Mouse (Mus musculus) cerebellum, adult 9-10 months (tissue): ENCODE data around the gene Apbb2.

Source experiments
- DNase-seq: peaks from one replicate; pipeline ENCODE4 v3.0.0; 2022

Gene Apbb2

DNA sequence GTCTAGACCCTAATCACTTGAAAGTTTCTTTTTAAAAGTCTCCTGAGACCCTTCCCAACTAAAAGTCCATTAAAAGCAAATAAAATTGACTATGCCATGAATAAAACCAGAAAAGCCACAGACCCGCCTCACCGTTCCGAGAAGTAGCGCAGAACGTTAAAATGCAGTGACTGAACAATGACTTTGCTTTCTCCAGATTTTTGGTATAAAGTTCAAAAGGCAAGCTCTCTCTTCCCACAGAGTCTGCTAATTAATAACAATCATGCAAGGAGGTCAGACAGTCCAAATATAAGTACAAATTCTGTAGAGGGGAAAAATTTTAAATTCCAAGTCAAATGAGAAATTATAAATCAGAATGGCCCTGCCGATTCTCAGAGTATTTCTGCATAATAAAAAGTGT lies 103.9 kb downstream of the Apbb2 start:
- DNase-seq: no peak

DNA sequence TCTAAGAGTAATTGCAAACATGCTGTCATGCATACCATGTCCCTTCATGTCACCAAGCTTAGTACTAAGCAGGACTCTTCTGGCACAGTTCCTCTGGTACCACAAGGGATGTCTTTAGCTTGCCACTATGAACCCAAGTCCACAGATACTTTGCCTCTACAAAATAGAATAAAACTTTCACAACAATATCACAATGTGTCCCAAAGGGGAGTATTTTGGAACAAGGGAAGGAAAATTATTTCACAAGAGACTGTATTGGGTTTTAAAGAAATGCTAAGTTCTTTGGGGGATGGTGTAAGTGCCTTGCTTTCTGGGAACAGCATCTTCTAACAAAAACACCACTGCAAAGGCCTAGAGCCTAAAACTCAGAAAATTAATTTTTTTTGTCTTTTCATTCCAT lies 105.2 kb downstream of the Apbb2 start:
- DNase-seq: no peak

DNA sequence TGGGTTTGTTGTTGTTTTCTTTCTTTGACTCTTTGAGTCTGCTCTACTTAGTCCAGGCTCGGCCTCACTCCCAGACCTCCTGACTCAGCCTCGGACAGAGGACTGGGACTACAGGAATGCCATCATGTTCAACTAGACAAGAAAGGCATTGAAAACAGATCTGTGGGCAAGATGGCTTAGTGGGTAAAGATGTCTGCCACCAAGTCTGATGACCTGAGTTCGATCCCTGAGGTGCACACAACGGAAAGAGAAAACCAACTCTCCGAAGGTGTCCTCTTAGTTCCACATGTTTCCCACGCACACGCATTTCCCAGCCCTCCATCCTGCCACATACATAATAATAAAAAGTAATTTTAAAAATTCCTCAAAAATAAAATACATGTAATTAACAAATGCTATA lies 106.1 kb downstream of the Apbb2 start:
- no peak for DNase-seq

DNA sequence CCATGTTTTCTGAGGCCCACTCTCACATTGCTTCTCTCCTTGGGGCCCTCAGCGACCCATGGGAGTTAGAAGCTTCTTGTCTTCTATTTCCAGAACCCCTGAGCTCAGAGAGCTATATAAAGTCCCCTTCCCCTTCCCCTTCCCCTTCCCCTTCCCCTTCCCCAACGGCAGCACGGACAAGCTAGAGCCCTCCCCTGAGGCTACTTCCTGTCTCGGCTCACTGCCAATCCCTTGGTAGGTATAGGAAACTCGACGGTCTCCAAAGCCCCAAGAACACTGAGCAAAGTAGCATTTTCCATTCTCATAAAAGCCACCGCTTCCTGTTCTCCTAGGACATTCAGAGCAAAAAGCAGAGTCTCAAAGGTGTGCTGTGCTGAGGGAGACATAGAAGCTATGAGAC lies 107.9 kb downstream of the Apbb2 start:
- no peak for DNase-seq

DNA sequence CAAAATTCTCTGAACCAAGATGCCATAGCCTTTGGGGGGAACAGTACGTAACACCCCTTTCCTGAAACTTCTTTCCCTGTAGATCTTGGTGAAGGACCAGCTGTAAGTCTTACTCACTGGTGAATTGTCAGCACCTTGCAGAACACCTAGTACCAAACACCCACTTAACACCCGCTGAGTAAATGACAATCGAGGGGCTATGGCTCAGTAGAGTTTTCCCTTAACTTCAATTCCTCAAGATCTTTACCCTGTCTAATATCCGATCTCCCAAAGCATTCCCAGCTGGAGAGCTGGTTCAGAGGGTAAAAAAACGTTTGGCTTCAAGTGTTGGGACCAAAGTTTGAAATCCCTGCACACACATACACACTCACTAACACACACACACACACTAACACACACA lies 109.4 kb downstream of the Apbb2 start:
- DNase-seq: no peak

DNA sequence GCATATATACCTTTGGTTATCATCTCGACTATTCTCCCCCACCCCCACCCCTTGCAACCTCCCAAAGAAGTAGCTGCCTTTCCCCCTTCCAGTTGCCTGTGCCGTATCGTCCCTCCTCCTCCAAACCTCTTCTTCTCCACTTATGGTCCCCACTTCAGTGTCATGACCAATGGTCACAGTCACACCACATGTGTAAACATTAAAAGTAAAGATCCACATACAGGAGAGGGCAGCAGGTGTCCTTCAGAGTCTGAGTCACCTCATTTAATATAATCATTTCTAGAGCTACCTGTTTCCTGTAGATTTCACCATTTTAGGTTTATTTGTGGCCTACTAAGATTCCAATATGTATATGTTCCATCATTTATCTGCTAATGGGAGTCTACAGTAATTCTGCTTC lies 113.0 kb downstream of the Apbb2 start:
- no peak for DNase-seq

DNA sequence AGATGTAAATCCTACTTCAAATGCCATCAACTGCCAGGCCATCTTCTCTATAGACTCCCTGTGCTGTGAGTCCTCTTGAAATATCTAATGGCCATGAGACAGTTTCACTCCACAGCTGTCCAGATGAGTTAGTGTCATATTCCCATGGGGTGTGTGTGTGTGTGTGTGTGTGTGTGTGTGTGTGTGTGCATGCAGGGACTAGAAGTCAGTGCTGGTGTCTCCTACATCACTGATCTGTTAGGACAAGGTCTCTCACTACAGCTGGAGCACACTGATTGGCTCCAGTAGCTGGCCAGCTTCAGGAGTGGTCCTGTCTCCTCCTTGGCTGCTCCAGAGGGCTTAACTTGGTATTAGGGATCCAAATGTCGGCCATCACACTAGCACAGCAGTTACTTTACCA lies 113.5 kb downstream of the Apbb2 start:
- DNase-seq: no peak

DNA sequence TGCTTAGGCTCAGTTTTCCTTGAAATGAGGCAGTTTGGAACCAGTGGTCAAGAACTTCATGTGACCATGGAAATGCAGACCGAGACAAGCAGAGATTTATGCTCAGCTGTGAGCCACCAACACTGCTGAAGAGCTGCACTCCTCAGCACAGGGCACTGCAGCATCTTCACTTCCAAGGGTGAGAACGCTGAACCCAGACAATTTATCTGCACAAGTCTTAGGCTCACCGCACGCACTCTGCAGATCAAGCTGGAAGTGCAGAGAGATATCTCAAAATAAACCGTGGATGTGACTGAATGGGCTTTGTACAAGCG lies 114.2 kb downstream of the Apbb2 start:
- DNase-seq: no peak

DNA sequence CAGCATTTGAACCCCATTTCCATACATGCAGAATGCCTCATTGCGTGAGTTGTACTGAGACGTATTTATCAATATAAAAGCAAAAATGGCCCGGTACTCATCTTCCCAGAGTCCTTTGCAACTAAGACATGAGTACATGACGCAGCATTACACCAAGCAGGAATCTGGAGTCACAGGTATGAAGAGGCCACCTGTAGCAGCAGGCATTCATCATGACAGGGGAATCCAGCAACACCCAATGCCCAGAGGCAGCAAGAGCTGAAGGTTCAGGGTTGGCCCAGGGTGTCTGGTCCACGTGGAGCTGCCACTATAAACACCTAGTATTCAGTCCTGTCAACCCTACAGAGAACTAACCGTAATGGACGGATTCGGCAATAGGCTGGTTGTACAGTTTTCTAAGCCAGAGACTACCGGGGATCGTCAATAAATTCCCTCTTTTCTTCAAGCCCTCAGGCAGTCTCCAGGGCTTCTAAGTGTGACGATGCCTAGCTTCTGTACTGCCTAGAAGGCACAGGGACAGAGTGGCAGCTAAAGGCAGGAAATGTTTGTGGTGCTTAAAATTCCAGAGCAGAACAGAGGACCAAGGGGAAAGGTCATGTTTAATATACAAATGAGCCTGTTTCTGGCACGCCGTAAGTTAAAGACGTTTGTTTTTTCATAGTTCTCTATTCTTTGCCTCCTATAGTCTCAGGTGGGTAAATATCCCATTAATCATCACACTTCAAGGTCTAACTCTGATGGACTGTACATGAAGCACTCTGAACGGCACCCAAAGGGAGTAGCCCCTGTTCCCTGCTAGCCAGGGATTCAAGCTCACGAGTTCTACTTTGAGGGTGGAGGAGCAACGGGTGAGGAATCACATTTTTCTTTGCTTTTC lies 114.8 kb downstream of the Apbb2 start:
- DNase-seq: no peak

DNA sequence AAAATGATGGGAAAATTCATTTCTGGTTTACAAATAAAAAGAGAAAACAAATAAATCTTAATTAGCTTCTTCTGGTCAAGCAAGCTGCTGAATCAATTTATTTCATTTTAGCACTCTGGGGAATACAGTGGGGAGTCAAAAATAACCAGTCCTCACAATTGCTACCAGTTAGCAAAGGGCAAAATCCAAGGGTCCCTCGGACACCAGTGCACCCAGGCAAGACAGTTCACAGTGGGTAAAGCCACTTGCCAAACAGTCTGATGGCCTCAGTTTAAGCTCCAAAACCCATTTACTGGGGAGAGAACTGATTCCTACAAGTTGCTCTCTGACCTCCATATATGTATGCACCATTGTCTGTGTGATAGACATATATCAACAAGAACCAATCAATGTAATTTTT lies 115.6 kb downstream of the Apbb2 start:
- DNase-seq: no peak

DNA sequence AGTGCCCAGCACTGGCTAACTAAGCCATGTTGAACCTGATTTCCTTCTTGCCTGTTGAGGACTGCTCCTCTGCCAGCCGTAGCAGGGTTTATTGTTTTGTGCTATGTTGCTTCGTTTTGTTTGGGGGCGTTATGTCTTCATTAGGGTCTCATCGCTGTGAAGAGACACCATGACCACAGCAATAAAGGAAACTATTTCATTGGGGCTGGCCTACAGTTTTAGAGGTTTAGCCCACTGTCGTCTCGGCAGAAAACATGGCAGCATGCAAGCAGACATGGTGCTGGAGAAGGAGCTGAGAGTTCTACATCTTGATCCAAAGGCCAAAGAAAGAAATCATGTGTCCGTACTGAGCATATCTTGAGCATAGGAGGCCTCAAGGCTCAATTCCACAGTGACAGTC lies 119.0 kb downstream of the Apbb2 start:
- no peak for DNase-seq

DNA sequence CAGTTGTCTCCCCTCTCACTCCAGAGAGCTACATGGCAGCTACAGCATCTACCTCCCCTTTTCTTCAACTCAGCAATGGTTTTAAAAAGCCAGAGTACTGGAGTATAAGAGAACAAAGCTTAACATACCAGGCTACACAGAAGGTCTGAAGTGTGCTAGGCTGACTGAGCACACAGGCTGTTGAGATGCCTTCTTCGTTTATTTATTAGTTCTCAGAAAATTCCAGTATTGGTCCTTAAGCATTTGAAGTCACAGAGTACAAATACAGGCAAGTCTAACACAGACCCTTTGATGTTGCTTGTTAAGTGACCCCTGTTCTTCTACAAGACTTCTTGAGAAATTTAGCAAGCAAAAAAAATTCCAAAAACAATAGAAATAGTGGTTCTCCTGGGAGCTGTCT lies 120.4 kb downstream of the Apbb2 start:
- no peak for DNase-seq

DNA sequence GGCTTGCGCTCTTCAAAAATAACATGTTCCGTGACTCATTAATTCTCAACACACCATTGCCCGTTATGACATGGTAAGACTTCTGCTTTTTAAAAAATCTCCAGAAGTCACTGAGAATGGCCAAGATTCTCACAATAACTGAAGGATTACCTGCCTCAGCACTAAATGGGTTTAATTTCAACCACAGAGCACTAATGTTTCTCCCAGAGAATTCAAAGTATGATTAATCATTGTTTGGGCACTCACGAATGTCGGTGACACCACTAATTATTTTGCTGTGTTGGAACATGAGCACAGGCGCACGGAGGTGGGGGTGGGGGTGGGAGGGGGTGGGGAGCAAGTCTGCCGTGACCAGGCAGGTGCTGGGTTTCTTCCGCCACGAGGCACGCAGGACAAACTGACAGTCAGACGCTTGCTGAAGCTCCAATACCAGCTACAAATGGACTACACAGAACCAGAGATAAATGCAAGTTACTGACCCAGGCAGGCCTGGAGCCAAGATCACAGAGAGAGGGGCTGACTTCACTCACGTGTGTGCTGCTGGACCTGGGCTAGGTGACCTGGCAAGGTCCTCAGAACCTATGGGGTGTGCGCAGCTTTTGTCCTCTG lies 121.0 kb downstream of the Apbb2 start:
- DNase-seq: no peak

DNA sequence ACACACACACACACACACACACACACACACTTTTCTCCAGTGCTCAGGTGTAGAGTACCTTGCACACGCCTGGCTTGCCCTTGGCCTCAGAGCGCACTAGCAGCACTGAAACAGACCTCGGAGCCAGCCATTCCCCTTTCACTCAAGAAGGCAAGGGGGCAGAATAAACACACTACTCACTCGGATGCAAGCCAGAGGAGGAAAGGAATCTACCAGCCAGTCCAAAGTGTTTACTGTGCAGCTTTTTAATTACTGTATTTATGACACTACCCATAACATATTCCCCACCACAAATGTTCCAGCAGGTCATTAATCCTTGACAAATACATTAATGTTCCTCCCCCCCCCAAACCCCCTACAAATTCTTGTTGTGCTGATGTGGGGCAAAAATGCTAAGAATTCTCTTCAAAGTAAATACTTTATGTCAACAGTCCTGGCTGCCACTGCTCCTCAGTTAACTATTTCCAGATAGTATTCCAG lies 121.7 kb downstream of the Apbb2 start:
- DNase-seq: no peak

DNA sequence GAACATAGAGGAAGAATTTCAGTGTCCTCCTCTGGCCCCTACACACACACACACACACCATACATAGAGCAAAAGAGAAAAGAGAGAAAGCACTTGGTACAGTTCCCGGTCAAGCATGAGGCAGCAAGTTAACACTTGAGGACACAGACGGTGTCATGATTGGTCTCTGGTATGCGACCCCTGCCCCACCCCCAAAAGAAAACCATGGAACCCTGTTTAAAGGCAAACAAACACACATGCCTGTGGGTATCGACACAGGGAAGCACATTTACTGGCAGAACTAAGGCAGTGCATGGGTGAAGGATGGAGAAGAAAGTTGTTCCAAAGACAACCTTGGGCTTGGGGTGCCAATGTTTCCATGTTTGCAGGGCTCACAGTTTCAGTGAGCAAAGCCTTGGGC lies 123.9 kb downstream of the Apbb2 start:
- no peak for DNase-seq

DNA sequence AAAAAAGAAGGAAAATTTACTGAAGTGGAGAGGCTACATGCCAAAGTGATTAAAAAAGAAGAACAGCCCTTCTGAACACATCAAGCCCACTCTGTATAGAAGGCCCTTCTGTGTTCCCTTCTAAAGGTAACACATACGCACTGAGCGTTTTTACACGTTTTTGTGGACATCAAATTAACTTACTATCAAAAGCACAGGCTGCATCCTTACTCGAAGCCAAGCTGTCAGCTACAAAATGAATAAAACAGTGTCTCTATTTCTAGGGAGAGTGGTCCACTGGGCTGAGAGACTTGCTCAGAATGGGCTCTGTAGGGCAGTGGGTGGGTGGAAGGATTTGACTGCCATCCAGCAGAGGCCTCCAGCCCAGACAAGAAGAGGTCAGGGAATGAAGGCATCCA lies 126.0 kb downstream of the Apbb2 start:
- DNase-seq: no peak

DNA sequence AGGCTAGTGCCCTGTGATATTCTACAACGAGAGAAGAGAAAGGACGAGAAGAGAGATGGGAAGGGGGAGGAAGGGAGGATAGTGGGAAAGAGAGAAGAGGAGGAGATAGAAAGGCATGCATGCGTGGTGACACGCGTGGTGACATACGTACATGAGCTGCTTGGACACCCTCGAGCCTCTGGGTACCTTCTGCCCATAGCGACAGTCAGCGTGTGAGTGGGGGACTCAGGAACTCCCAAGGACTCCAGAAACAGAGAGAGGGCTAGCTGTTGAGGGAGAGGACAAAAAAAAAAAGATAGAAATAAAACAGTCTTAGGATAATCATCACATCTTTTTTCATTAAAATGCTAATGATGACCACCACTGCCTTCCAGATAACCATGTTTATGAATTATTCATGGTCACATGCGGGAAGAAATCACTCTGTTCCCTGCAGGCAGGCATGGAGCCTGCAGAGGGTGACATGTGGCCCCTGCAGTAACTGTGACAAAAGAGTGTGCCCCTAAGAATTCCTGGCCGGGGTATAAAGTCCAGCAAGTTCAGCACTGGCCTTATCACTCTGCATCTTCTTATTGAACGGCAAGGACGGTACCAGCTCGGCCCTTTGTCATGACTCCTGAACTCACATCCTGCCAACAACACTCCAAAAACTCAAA lies 126.5 kb downstream of the Apbb2 start:
- DNase-seq: no peak

DNA sequence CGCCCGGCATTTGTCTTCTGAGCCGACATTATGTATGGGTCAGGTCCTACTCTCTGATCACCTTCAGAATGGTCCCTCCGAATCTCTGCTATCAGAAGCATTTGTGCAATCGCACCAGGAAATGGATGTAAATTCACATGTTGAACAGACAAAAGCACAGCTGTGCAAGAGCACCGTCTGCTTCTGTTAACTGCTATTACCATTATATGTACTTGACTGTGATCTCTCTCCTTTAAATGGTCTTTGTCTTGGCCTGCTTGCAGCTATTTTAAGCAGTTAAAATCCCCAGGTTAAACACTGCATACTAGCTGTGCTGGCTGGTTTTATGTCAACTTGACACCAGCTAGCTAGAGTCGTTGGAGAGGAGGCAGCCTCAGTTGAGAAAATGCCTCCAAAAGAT lies 132.6 kb downstream of the Apbb2 start:
- no peak for DNase-seq

DNA sequence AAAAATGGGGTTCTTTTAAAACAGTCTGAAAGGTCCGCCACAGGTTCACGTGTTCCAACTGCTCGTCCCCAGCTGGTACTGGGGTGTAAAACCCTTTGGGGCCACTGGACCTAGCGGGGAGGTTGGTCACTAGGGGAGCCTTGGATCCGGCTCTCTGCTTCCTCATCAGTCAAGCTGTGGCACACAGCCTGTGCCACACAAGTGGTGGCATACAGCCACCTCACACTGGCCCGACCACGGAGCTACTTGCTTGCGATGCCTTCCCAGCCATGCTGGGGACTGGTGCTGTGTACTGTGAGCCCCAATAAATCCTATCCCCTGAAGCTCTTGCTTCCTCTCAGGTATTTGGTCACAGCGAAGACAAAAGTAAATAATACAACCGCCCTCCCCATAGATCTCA lies 142.3 kb downstream of the Apbb2 start:
- DNase-seq: peak; percentile 38

DNA sequence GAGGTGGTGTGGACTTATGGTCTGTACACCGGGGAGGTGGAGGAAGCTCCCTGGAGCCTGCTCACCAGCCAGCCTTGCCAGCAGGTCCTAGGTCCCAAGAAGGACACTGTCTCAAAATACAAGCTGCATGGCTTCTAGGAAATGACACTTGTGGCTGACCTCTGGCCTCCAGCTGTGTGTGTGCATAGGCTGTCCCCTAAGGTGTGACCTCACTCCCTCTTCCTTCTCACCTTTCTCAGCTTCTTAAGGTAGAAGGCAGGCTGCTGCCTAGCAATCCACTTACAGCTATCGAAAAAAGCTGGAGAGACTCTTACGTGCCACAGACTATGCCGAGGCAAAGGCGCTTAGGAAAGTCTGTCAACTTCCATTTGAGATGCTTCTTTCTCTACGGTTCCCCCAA lies 142.8 kb downstream of the Apbb2 start:
- DNase-seq: no peak

DNA sequence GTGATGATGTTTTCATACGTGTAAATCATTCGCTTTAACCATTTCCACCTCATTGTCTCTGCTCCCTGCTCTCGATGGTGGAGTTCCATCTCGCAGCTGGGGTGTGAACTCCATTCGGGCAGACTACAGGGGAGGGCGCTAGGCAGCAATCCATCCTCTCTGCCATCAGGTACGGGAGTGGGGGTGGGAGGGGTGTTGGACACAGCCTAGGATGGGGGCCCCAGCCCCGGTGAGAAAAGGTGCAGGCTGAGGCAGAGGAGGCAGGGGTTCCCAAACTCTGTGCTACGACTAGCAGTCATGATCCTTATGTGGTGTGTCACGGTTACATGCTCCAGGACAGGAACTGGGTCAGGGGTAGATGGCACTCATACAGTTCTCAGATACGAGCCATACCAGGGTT lies 144.4 kb downstream of the Apbb2 start:
- DNase-seq: no peak

DNA sequence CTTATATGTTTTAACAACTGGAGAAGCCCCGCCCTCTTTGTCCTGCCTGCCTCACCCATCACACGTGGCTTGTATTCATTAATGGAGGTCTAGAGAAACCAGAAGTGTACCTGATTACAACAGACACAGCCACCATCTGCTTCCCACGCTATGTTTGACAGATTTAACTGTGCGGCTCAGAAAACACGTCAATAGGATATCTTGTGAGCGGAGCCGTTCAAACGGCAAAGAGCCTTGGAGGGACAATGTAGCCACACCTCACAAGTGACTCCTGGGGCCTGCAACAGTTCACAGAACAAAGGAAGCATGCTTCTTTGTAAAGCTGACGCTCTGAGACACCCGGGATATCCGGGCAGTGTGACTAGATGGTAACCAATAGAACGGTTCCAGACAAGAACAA lies 145.0 kb downstream of the Apbb2 start:
- DNase-seq: no peak

DNA sequence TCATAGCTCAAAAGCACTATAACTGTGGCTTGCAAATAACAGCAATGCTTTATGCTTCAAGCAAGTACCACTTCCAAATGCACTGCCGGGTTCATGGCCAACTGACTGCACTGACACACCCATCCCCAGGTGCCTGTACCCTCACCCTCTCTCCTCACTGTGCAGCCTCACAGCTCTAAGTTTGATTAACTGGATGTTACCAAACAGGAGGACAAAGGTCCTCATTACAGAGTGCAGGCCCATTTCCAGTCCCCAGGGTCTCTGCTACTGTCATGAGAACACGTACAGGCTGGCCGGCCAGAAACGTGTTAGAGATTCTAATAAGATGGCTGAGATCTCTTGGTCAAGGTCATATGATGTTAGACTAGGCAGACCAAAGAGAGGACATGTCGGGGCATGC lies 147.7 kb downstream of the Apbb2 start:
- no peak for DNase-seq

DNA sequence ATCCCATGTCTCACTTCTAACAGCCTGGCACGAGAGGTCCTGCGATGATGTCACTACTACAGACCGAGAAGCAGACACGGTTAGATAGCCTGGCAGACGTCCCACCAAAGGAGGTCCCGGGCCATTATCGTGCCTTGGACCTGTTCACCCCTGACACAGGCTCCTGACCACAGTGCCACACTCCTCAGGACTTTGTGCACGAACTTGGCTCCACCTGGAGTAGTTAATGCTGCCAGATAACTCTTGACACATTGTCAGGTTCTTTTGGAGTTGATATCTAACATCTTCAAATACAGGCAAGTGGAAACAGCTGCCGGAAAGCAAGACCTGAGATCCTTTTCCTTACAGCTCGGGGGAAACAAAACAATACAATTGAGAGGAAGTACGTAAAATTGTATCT lies 148.9 kb downstream of the Apbb2 start:
- DNase-seq: no peak
